Mouse (Mus musculus): Measurements from ENCODE around the gene Ryr3.

DNA sequence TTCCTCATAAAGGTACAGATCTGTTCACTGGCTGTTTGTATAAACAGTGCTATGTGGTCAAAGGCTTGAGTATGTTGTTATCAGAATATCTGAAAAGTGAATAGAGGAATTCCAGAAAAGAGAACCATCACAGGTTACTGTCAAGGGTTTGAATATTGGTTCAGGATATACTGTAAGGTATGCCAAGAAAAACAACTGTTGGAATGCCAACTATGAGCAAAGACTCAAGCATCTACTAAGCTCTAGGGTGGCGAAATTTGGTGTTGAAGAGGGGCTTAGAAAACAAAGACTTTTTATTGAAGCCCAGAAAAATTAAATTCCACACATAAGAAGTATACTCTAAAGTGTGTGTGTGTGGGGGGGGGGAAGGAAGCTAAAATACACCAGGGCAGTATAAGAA, 198.6 kb downstream of the Ryr3 start:
- TF ChIP-seq EP300 (IDR thresholded peaks at IDR 0.05; ENCODE audit: low read depth) (no peak), CTCF (IDR thresholded peaks at IDR 0.05; ENCODE audit: low read depth) (no peak)
